Mouse (Mus musculus): ENCODE measurements at regions not wholly inside any gene's neighbourhood (a gene's known extent, or its start where the extent isn't known, plus 50 kb on each side); places are given as distances from the start of the nearest gene placed in this dataset.

DNA sequence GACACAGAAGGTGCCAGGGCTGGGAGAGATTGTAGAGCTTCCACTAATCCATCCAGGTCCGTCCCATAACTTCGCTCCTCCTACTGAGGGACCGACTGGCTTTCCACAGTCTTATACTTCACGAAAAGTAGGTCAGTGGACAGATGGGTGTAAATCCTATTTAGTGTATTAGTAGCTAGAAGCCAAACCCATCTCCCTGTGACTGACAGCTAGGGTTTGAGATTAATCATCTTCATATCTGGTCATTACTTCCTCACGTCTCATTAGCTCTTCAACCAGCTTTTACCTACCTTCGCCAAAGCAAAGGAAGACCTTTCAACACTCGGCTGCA, 60.4 kb upstream of the Scaf11 start:
- no peaks in the 10 kb centered on the region for H3K27me3 ChIP-seq
- ChIA-PET POLR2A (no interaction called here), CTCF (interaction anchor here (1.1 to 1.7 kb wide), 4 partner anchors 8 to 174 kb away, joined by 3 to 8 read pairs (median 4); no protein-coding TSS in a partner anchor)
- TF ChIP-seq CTCF (IDR thresholded peaks at IDR 0.05): no peak
- DNase-seq (ENCODE audit: low read depth, low spot score) (no peak), ATAC-seq (no peak)
- in situ Hi-C loops (cut with MboI; ENCODE audit: low pct_unique_long_range_greater_than_20kb): no loop called here

DNA sequence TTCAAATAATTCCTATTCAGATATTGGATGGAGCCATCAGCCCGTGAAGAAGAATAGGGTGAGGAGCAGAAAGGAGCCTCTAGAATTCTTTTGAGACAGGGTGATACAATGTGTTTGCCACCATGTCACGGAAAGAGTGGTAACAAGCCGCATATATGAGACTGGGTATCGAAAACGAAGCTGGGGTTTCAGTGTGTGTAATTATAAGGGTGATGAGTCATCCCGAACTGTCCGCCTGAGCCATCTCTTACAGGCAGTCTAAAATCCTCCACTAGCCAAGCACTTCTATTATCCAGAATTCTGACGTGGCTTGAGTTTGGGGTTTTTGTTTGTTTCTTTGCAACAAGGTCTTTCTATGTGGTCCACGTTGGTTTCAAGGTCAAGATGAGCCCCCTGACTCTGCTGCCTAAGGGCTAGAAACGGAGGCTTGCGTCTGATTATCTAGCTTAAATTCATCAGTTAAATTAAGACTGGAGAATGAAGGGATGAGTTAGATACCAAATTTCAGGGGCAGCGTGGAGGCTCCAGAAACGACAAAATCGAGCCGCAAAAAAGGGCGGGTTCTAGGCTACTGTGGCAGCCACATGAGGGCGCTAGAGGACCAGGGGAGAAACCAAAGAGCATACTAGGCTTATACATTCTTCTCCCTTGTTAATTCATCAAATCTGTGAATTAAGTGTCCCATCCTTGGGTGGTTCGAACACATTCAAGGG, 59.9 kb upstream of the Scaf11 start:
- ChIA-PET POLR2A (no interaction called here), CTCF (interaction anchor here (1.1 to 1.7 kb wide), 4 partner anchors 9 to 175 kb away, joined by 3 to 8 read pairs (median 4); no protein-coding TSS in a partner anchor)
- peak; percentile 75 for TF ChIP-seq CTCF (IDR thresholded peaks at IDR 0.05)
- H3K27me3 ChIP-seq: no peaks in the 10 kb centered on the region
- no peak for DNase-seq (ENCODE audit: low read depth, low spot score)
- no peak for ATAC-seq
- in situ Hi-C loops (cut with MboI; ENCODE audit: low pct_unique_long_range_greater_than_20kb): no loop called here

DNA sequence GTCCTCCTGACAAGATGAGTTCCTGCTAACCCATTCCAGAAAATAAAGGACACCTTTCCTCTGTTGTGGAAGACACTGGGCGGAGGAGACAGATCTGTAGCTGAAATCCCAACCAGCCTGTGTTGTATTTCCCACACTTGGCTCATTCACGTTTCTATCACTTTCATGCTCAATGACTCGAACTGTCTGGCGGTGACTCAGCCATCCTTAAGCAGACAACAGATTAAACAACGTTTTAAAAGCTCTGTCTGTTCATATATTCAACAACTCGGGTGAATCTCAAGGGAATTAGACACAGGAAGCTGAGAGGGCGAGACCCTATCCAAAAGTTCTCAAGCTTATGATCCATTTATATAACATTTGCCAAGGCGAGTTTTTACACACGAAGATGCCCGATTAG, 57.5 kb upstream of the Scaf11 start:
- ChIA-PET CTCF (interaction anchor here (0.9 to 3.6 kb wide), 3 partner anchors 11 to 148 kb away, joined by 3 to 17 read pairs (median 3); no protein-coding TSS in a partner anchor), POLR2A (interaction anchor here (0.6 to 1.0 kb wide), 2 partner anchors 10 to 670 kb away, joined by 4 to 5 read pairs; no protein-coding TSS in a partner anchor)
- in situ Hi-C loops (cut with MboI; ENCODE audit: low pct_unique_long_range_greater_than_20kb): no loop called here
- peak; percentile 63 for DNase-seq (ENCODE audit: low read depth, low spot score)
- no peak for TF ChIP-seq CTCF (IDR thresholded peaks at IDR 0.05)
- peak; percentile 48 for ATAC-seq
- H3K27me3 ChIP-seq: no peaks in the 10 kb centered on the region

DNA sequence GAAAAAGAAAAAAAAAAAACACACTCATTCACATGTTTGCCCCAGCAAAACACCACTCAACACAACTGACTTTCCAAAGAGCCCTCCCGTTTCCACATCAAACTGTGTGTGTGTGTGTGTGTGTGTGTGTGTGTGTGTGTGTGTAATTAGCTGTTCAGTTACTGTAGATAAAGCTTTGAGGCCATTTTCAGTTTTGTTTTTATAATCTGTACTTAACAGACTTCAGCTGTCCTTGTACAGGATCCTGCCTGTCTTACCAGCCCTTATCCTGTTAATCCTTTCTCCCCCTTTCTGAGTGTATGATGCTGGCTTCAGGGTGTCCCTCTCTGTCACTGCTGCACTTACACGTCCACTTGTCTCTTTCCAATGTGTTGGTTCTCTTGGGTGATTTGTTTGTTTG, 55.0 kb upstream of the Scaf11 start:
- in situ Hi-C loops (cut with MboI; ENCODE audit: low pct_unique_long_range_greater_than_20kb): no loop called here
- no peak for TF ChIP-seq CTCF (IDR thresholded peaks at IDR 0.05)
- H3K27me3 ChIP-seq: no peaks in the 10 kb centered on the region
- DNase-seq (ENCODE audit: low read depth, low spot score): no peak
- POLR2A ChIA-PET: no interaction called here
- ATAC-seq: no peak
- CTCF ChIA-PET: interaction anchor here (3.6 kb wide), 1 partner anchor 9 kb away, joined by 17 read pairs; no protein-coding TSS in a partner anchor

DNA sequence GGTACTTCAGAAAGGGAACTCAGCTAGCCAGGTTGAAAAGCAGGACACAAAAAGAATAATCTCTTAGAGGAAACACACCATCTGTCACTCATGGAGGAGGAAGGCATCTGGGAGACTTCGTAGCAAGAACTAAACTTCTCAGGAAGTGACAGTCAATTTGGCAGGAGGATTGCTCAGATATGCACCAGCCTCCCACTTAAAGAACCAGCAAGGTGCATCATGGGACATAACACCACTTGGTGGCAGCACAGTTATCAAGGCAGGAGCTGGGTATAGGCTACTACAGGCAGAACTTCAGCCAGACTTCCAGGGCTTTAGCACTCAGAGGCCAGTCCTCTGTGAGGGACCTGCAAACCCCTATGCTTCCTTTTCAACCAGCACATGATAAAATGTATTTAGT, 52.0 kb upstream of the Scaf11 start:
- no peak for TF ChIP-seq CTCF (IDR thresholded peaks at IDR 0.05)
- in situ Hi-C loops (cut with MboI; ENCODE audit: low pct_unique_long_range_greater_than_20kb): no loop called here
- ChIA-PET POLR2A (no interaction called here), CTCF (interaction anchor here (0.8 kb wide), 1 partner anchor 31 kb away, joined by 3 read pairs; no protein-coding TSS in a partner anchor)
- ATAC-seq: no peak
- no peak for DNase-seq (ENCODE audit: low read depth, low spot score)
- no peaks in the 10 kb centered on the region for H3K27me3 ChIP-seq

All from Patski (cell line).